Mouse (Mus musculus) testis, adult 2 months (tissue): ENCODE measurements around the gene Ablim1.

Source experiments
- CTCF ChIP-seq: fragments of 200-500 bp; IDR thresholded peaks from 2 replicates; pipeline ENCODE4 v1.5.1; 2012; ENCODE audit warnings: low read depth, mild to moderate bottlenecking, inconsistent platforms, low read length, moderate library complexity; ENCODE audit not compliant: control insufficient read depth, insufficient read depth, insufficient replicate concordance
- POLR2A ChIP-seq: fragments of 200-500 bp; IDR thresholded peaks from 2 replicates; pipeline ENCODE4 v1.6.1; 2012; ENCODE audit warnings: low read depth, mild to moderate bottlenecking, inconsistent platforms, low read length, moderate library complexity; ENCODE audit not compliant: control insufficient read depth

GRCm38 (mm10) chr19:57115670-57116069, 199.0 kb downstream of the Ablim1 start:
- TF ChIP-seq CTCF (no peak), POLR2A (no peak)
